Mouse (Mus musculus) forebrain, embryonic 10.5 days (tissue): ENCODE data around the gene Anapc4. TPM values are rescaled to one million over a fixed set of nuclear protein-coding genes. Genes with fewer than 3 reads are reported as not detected.
A peak's percentile ranks its signal among the peaks of the same experiment; 100 is the strongest.

Source experiments
- DNase-seq: peaks from one replicate; pipeline ENCODE4 v3.0.0-alpha.2; 2017; ENCODE audit warnings: low spot score; ENCODE audit errors: extremely low spot score
- H3K27ac ChIP-seq: fragments of 300-500 bp; sonication (generic); 2 replicates; pipeline ENCODE4 v1.5.1; 2016; ENCODE audit warnings: mild to moderate bottlenecking
- H3K27me3 ChIP-seq: fragments of 300-500 bp; sonication (generic); 2 replicates; pipeline ENCODE4 v1.6.1; 2016; ENCODE audit warnings: mild to moderate bottlenecking; ENCODE audit not compliant: poor library complexity, severe bottlenecking
- H3K36me3 ChIP-seq: fragments of 300-500 bp; sonication (generic); replicated peaks from 2 replicates; pipeline ENCODE4 v1.6.1; 2016; ENCODE audit warnings: mild to moderate bottlenecking, moderate library complexity
- H3K4me1 ChIP-seq: fragments of 300-500 bp; sonication (generic); 2 replicates; pipeline ENCODE4 v1.6.1; 2016
- H3K4me3 ChIP-seq: fragments of 300-500 bp; sonication (generic); 2 replicates; pipeline ENCODE4 v1.5.1; 2016; ENCODE audit warnings: mild to moderate bottlenecking, moderate library complexity
- H3K9me3 ChIP-seq: fragments of 300-500 bp; sonication (generic); 2 replicates; pipeline ENCODE4 v1.6.1; 2016; ENCODE audit warnings: mild to moderate bottlenecking, moderate library complexity
- WGBS: fragments of 180-500 bp; shearing (Covaris S2); methylation state at CpG from one replicate; pipeline ENCODE4 v1.1.7; 2016; 5-methylcytosine and 5-hydroxymethylcytosine counted together
- polyA plus RNA-seq: library from polyadenylated mRNA; unstranded; fragments of >200 nt; fragmentation: Nextera tagmentation; extraction: Ambion mirVana; gene quantifications from 2 replicates; pipeline ENCODE4 v1.2.1, GENCODE M21; 2016

The Anapc4 gene
- polyA plus RNA-seq, 1 experiment from 2014 or later = 116 TPM

DNA sequence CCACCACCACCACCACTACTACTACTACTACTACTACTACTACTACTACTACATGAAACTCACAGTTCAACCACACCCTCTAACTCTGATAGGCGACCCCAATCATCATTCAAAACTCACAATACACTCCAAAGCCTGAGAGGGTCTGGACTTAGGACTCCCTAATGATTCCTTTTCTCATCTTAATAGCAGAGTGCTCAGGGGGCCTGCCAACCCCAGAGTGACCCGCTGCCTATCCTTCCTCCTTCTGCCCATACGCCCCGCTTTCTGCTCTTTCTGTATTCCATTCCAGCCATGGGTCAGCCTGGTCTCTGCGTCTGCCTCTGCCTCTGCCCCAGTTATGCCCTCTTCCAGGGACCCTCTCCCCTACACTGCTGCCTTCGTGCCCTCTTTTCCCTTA is 46.1 kb downstream of the Anapc4 start:
- Histone ChIP-seq H3K27ac (no peak overlapping the region), H3K27me3 (peaks cover 19% of the 10 kb centered on the region), H3K4me3 (no peak overlapping the region), H3K4me1 (no peaks in the 10 kb centered on the region), H3K9me3 (no peaks in the 10 kb centered on the region), H3K36me3 (no peaks in the 10 kb centered on the region)
- no peak for DNase-seq
- 88% methylated on average over 6 of the region's 6 CpGs for WGBS

DNA sequence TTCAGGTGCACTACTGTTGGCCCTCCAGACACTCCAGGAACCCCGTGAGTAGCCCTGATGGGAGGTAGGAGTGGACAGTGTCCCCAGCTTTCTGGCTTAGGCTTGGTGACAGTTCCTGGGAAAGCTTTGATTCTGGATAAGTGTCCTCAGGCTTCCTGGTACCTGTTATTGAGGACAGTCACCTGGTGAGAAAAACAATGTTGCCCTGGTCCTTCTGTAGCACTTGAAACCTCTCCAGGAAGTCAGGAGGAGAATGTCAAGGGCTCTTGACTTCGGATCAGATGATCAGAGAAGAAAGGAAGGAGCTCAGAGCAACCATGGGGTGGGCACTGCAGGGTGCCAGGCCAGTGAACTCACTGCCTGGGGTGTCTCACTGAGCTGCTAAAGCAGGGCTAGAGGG is 48.6 kb downstream of the Anapc4 start:
- Histone ChIP-seq H3K9me3 (peaks cover 7% of the 10 kb centered on the region; the same call in 1 of the 2 replicates), H3K4me1 (no peaks in the 10 kb centered on the region), H3K27me3 (peaks cover 19% of the 10 kb centered on the region), H3K36me3 (no peaks in the 10 kb centered on the region), H3K4me3 (no peak overlapping the region), H3K27ac (no peak overlapping the region)
- 47% methylated on average over 2 of the region's 2 CpGs for WGBS
- DNase-seq = no peak

DNA sequence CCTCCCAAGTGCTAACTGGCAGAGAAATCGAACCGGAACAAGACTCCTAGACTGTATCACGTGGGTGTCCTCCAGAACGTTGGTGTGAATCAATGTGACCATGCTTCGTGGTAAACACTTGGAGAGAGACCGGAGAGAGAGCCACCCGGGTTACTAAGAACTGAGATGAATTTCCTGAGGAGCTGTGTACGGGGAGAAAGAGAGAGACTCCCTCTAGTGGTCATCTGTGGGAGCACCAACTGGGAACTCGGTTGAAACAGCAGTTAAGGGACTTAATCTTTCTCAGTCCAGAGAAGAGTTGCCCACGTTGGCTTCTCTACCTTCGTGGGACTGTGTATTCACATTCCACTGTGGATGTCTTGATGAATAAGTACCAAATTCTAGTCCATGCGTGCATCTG is 53.3 kb downstream of the Anapc4 start:
- Histone ChIP-seq H3K27ac (no peak overlapping the region), H3K27me3 (no peaks in the 10 kb centered on the region), H3K36me3 (no peaks in the 10 kb centered on the region), H3K4me1 (no peaks in the 10 kb centered on the region), H3K9me3 (peaks cover 7% of the 10 kb centered on the region; the same call in 1 of the 2 replicates), H3K4me3 (no peak overlapping the region)
- no peak for DNase-seq
- WGBS = 53% methylated on average over 12 of the region's 12 CpGs

DNA sequence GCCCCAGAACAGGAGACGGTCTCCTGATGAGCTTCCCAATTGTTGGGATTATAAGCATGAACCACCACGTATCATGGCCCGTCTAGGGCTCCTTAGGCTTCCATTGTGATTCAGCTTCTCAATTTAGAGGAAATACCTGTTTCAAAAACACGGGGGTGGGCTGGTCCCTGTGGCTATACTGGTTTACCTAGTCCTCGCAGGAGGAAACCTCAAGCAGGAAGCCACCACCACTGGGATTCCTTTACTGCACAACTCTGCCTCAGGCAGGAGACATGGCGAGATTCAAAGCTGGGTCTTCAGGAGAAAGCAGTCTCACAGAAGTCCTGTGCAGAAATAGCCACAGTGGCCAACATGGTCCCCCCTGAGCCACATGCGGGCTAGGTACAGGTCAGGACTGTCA is 56.1 kb downstream of the Anapc4 start:
- Histone ChIP-seq H3K4me1 (no peaks in the 10 kb centered on the region), H3K27me3 (no peaks in the 10 kb centered on the region), H3K36me3 (no peaks in the 10 kb centered on the region), H3K4me3 (no peak overlapping the region), H3K9me3 (peaks cover 12% of the 10 kb centered on the region; the same call in 1 of the 2 replicates), H3K27ac (no peak overlapping the region)
- WGBS = 84% methylated on average over 7 of the region's 7 CpGs
- DNase-seq = no peak

DNA sequence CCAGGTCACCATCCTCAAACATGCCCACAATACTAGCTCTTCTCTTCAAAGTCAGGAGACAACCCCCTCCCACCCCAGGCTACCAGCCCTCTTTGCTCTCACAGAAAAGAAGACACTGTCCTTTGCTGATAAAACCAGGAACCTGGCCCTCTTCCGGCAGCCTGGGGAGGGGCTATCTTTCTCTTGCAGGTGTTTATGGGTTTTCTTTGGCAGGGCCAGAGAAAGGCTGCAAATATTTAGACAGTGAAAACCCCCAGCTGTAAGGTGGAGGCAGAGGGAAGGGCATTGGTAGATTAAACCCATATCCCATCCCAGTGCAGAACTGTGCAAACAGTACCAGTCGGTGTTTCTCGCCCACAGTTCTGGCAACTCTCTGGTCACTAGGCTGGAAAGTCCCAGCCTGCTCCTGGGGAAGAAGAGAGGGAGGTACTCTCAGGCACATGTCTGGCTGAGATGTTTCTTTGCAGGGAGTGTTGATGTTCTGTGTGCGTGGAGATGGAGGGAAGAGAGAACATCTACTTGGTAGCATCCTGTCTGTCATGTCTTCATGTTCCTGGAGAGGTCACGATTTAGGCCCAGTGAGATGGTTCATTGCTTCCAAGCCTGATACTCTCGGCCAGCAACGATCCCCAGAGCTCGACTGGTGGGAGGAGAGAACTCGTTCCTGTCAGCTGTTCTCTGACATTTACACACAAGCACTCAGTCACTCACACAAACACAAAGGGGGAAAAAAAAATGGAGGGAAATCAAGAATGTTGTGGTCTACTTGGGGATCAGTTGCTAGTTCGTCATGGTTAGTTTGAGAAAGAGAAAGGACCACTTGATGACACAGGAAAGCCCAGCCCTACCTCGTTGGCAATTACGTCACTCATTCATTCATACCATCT is 58.4 kb downstream of the Anapc4 start:
- Histone ChIP-seq H3K9me3 (0 out of 2 replicates have a peak, but pooled peaks cover 4% of the 10 kb centered on the region), H3K36me3 (no peaks in the 10 kb centered on the region), H3K4me3 (no peak overlapping the region), H3K27ac (no peak overlapping the region), H3K27me3 (no peaks in the 10 kb centered on the region), H3K4me1 (no peaks in the 10 kb centered on the region)
- WGBS = 83% methylated on average over 12 of the region's 12 CpGs
- DNase-seq = no peak

DNA sequence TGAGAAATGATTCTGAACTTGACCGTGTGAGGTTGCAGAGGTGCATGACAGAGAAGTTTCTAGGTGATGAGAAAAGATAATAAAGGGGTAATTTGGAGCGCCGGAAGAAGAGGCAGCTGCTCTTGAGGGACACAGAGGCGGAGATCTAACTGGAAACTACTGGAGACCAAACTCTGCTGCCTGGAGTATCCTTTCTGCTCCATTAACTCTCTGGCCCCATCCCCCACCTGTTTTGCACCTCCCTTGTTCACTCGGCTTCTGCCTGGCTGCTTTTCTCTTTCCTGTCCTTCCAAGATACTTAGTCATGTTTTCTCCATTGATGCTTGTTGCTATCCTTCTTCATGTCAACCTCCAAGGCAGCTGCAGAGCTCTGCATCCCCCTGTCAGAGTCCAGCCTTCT is 60.1 kb downstream of the Anapc4 start:
- Histone ChIP-seq H3K27ac (no peak overlapping the region), H3K27me3 (no peaks in the 10 kb centered on the region)

DNA sequence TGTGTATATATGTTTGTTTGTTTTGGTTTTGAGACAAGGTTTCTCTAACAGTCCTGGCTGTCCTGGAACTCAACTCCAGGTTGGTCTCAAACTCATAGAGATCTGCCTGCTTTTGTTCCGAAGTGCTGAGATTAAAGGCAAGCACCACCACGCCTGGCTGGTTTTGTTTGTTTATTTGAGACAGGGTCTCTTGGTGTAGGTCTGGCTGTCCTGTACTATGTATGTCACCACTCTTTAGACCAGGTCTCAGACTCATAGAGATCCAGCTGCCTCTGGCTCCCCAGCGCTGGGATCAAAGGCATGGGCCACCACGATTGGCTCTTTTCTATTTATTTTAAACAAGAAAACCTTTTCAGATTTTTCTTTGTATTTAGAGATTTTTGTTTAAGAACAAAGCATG is 70.4 kb downstream of the Anapc4 start:
- H3K27me3 ChIP-seq = no peaks in the 10 kb centered on the region
- no peak for DNase-seq
- no peak overlapping the region for H3K27ac ChIP-seq
- peaks cover 12% of the 10 kb centered on the region for H3K4me1 ChIP-seq
- no peaks in the 10 kb centered on the region for H3K9me3 ChIP-seq
- no peak overlapping the region for H3K4me3 ChIP-seq
- 57% methylated on average over 4 of the region's 4 CpGs for WGBS
- no peaks in the 10 kb centered on the region for H3K36me3 ChIP-seq

More for the DNA sequence above, 60.1 kb downstream of the Anapc4 start:
- 89% methylated on average over 5 of the region's 5 CpGs for WGBS
- Histone ChIP-seq H3K4me3 (no peak overlapping the region), H3K9me3 (0 out of 2 replicates have a peak, but pooled peaks cover 4% of the 10 kb centered on the region), H3K4me1 (no peaks in the 10 kb centered on the region), H3K36me3 (no peaks in the 10 kb centered on the region)
- DNase-seq = no peak

DNA sequence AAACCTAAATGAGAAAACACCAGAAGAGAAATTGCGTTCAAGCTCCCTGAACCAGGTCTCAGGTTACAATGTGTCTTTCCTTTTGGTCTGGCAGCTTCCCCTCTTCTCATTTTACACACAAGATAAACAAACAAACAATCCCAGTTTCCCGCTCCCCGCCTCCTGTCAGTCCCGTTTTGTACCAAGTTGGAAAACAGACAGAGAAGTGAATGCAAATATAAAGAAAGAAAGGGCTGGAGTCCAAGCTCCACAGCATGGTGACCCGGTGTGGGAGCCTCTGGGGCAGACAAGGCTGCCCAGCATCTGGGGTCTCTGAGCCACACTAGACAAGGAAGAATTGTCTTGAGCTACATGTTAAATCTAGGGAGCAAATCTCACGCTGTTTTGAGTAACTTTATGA is 70.9 kb downstream of the Anapc4 start:
- Histone ChIP-seq H3K27ac (peak overlapping the region; percentile 56; the same call in 1 of the 2 replicates), H3K36me3 (no peaks in the 10 kb centered on the region), H3K9me3 (no peaks in the 10 kb centered on the region), H3K4me3 (no peak overlapping the region), H3K4me1 (peaks cover 12% of the 10 kb centered on the region), H3K27me3 (no peaks in the 10 kb centered on the region)
- DNase-seq = no peak
- 40% methylated on average over 6 of the region's 6 CpGs for WGBS

DNA sequence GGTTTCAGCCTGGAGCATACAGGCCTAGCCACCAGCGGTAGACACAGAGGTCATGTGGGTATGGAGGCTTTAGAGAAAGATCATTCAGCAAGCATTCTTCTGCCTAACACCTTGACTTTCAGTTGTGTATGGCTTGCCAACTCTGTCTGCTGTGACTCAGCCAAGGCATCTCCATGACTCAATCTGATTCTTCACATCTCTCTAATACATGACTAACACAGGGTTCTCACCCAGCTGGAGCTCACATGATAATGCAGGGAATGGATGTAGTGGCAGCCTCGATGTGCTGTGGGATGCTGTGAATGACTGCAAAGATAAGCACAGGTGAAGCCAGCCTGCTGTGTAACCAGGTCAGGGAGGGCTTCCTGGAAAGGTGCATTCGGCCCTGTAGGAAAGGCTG is 74.4 kb downstream of the Anapc4 start:
- Histone ChIP-seq H3K4me1 (peaks cover 18% of the 10 kb centered on the region), H3K4me3 (no peak overlapping the region), H3K9me3 (no peaks in the 10 kb centered on the region), H3K36me3 (no peaks in the 10 kb centered on the region), H3K27ac (no peak overlapping the region), H3K27me3 (no peaks in the 10 kb centered on the region)
- WGBS = 91% methylated on average over 3 of the region's 3 CpGs
- no peak for DNase-seq

DNA sequence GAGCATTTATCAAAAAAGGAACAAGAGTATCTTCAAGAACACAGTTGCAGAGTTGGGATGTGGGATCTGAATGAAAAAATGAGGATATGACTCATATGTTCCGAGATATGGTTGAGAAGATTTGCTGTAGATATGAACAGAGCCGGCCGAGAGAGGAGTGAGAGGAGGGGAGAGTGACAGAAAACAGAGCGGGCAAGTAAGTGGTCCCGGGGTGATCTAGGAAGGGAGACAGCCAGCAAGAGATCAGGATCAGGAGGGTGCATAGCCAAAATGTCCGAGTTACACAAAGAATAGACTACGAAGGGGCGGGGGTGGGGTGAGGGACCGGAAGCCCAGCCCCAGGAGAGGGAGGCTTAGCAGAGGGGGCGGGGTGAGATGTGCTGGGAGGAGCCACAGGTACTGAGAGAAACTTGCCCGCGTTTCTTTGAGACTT is 76.4 kb downstream of the Anapc4 start:
- peaks cover 6% of the 10 kb centered on the region for H3K4me1 ChIP-seq
- no peaks in the 10 kb centered on the region for H3K36me3 ChIP-seq
- H3K27ac ChIP-seq = peak overlapping the region; percentile 44; the same call in 1 of the 2 replicates
- no peaks in the 10 kb centered on the region for H3K27me3 ChIP-seq
- WGBS = 41% methylated on average over 12 of the region's 12 CpGs
- H3K9me3 ChIP-seq = no peaks in the 10 kb centered on the region
- peak; percentile 18 for DNase-seq
- peak overlapping the region; percentile 23 for H3K4me3 ChIP-seq

DNA sequence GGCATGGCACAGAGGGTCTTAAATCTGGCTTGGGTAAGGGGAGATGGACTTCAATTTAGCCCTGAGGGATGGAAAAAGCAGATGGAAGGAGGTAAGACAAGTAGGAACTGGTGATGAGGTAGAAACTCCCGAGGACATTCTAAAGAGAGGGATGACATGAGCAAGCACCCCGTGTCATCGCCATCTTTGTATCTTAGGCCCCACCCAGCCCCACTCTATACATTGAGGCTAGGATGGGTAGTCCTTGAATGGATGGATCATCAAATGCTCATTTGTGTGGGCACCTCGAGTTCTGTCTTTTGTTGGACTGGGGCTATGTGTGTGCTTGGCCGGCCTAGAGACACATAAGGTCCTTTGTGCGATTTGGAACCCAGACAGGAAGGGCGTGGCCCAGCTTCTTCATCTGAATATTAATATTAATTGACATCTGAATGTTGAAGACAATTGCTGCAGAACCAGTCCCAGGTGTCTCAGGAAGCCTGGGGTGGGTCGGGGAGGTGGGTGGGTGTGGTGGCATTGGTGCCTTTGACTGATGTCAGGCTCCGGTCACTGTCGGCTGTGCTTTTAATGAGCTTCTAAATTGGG is 77.6 kb downstream of the Anapc4 start:
- Histone ChIP-seq H3K4me3 (no peak overlapping the region), H3K9me3 (no peaks in the 10 kb centered on the region), H3K27me3 (no peaks in the 10 kb centered on the region), H3K27ac (no peak overlapping the region), H3K4me1 (peaks cover 6% of the 10 kb centered on the region), H3K36me3 (no peaks in the 10 kb centered on the region)
- 95% methylated on average over 10 of the region's 10 CpGs for WGBS
- DNase-seq = no peak

DNA sequence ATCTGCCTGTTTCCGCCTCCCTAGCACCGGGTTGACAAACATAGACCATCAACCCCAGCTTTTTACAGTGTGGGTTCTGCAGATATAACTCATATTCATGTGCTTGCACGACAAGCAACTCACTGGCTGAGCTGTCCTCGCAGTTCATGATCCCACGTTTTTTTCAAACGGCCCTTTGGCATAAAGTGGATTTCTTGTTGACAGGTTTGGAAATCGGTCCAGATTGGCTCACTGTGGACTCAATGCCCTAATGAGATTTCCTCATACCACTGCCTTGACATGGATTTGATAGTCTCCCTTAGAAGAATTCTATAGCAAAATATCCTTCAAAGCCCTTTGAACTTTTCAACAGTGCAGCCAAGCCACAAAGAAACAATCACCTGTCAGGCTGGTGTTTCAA is 79.9 kb downstream of the Anapc4 start:
- H3K27ac ChIP-seq = no peak overlapping the region
- 94% methylated on average over 7 of the region's 7 CpGs for WGBS
- H3K4me3 ChIP-seq = no peak overlapping the region
- no peaks in the 10 kb centered on the region for H3K9me3 ChIP-seq
- peaks cover 6% of the 10 kb centered on the region for H3K4me1 ChIP-seq
- no peak for DNase-seq
- H3K36me3 ChIP-seq = no peaks in the 10 kb centered on the region
- no peaks in the 10 kb centered on the region for H3K27me3 ChIP-seq

DNA sequence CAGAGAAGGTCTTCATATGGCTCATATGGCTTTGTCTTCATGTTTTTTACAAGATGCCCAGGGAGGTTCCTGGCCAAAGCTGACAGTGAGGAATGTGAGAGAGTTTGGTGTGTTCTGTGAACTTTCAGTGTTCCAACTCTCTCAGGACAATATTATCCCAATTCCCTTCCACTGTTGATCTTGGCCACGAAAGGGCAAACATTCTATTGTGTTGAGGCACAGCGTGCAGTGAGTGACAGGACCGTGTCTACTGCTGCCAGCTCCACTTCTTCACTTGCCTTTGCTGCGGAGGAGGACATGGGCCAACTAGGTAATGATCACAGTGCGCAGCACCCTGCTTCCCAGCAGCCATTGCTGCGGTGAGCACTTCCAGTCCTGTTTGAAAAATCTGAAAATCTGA is 82.4 kb downstream of the Anapc4 start:
- DNase-seq = no peak
- H3K36me3 ChIP-seq = no peaks in the 10 kb centered on the region
- no peak overlapping the region for H3K4me3 ChIP-seq
- H3K27ac ChIP-seq = no peak overlapping the region
- H3K9me3 ChIP-seq = no peaks in the 10 kb centered on the region
- 90% methylated on average over 6 of the region's 6 CpGs for WGBS
- no peaks in the 10 kb centered on the region for H3K4me1 ChIP-seq
- H3K27me3 ChIP-seq = no peaks in the 10 kb centered on the region
